Mouse (Mus musculus) liver, embryonic 14.5 days (tissue): ENCODE data around the gene Ccdc61.

Source experiments
- CTCF ChIP-seq: IDR thresholded peaks from 2 replicates; pipeline ENCODE4 v1.5.1; 2016; ENCODE audit warnings: antibody characterized with exemption, low read depth, control low read depth
- EP300 ChIP-seq: IDR thresholded peaks from 2 replicates; pipeline ENCODE4 v1.6.1; 2016; ENCODE audit warnings: antibody characterized with exemption, low read depth

DNA sequence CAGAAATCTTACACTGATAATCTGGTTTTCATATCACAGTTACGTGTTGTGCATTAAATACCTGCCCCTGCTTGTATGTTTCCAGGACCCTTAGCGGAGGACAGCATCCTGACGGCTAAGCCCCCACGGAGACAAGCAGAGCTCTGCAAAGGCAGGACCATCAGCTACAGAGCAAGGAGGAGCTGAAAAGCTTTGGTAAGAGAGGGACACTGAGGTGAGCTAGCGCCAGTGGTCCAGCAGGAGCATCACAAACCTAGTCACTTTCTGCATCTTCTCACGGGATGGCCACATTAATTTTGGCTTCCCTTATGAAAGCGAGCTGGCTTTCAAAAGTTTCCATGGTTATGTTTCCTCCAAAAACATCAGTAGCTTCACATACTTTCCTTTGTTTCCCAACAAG, 37.4 kb downstream of the Ccdc61 start:
- TF ChIP-seq CTCF: no peak
- no peak for TF ChIP-seq EP300
